16 mouse cellular contexts compared by ENCODE assay signal in genomic region chr17:27364899-27365298, GRCm38 (mm10).
DNase-seq lines count a peak whose midpoint lies in the region; ATAC-seq lines count a peak whose summit lies in the region.
"Had no signal": no experiment of that assay in that cellular context is flagged by ENCODE, and none has a peak within 500 bp of the region (broad histone marks: within the 10 kb centered on the region; RNA-seq: fewer than 3 reads in every experiment).

No protein-coding gene starts in this region.

- DNase-seq in CD4-positive helper T cell, adult 2 months (ENCODE audit: low read depth, low spot score), result peak; percentile 69
- peak; percentile 46 for DNase-seq in T-cell, adult 2 months (ENCODE audit: low spot score)
- peak; percentile 57 for DNase-seq in thymus, postnatal 14 days
- no peak for DNase-seq in gastrocnemius, postnatal 25 days
- no peak for DNase-seq in embryo, embryonic 9.5 days (ENCODE audit: extremely low spot score)
- no peak for DNase-seq in lung, adult 18-20 months
- DNase-seq: adrenal gland, postnatal 25 days; cerebellum, adult 11-12 months; cerebellum, postnatal 14 days; gastrocnemius, postnatal 10 days; kidney, adult 11 months; layer of hippocampus, postnatal 36 days; midbrain, embryonic 14.5 days; spleen, adult 18-20 months had no signal

- ATAC-seq in inflammation-experienced regulatory T-cells, adult 6 months, result peak; percentile 57
- ATAC-seq: lung, postnatal 0 days had no signal

Comparison
In these comparisons a context has a peak if more than half of its experiments do, and no peak if none do; other contexts are left out.
1. DNase-seq: peak in CD4-positive helper T cell, adult 2 months (single experiment), T-cell, adult 2 months (single experiment) and thymus, postnatal 14 days (single experiment); none in gastrocnemius, postnatal 25 days (single experiment), embryo, embryonic 9.5 days (single experiment) and lung, adult 18-20 months (0 of 2).